Mouse (Mus musculus) layer of hippocampus, postnatal 14 days (tissue): ENCODE measurements around the gene Manbal. TPM values are rescaled to one million over a fixed set of nuclear protein-coding genes. Genes with fewer than 3 reads are reported as not detected.

Source experiments
- DNase-seq, 2 experiments: peaks; one replicate each; pipeline ENCODE4 v3.0.0; 2021 to 2022; ENCODE audit warnings: low spot score in 2 of 2, mixed read lengths in 1 of 2
- total RNA-seq, 2 experiments: library from RNA; stranded (reverse); gene quantifications; 2 replicates each; pipeline ENCODE4 v1.2.3; 2021

Manbal gene
- total RNA-seq, 2 experiments from 2014 or later: 69.7 to 72.9 TPM

DNA sequence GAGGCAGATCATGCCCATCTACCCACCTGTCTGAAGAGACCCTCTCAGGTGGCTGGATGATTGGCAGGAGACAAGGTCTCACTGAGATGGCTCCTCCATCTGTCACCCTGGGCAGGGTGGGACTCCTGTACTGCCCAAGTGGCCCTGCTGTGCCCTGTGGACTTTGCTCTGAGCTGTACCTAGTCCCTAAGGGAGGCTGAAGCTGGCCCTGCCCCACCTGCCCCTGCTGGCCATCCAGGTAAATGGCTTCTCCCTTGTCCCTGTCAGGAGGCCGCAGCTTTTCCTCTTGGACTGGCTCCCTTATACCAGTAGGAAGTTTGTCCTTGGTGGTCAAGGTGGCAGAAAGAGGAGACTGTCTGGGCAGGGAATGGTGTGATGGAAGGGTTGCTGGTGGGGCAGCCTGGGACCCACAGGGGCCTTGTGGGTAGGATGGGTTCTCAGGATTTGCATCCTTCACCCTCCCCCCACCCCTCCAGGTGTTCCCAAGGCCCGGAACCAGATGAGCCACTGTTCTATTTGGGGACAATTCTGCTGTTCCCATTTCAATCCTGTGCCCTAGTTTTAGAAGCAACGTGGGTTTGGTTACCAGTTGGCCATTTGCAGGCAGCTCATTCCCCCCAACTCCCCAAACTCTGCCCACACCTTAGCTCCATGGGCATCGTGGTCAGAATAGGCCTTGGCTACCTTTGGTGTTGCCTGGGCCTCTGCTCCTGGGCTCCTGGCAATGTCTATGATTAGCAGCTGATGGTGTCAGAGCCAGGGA lies 63.5 kb downstream of the Manbal start:
- no peak for DNase-seq

DNA sequence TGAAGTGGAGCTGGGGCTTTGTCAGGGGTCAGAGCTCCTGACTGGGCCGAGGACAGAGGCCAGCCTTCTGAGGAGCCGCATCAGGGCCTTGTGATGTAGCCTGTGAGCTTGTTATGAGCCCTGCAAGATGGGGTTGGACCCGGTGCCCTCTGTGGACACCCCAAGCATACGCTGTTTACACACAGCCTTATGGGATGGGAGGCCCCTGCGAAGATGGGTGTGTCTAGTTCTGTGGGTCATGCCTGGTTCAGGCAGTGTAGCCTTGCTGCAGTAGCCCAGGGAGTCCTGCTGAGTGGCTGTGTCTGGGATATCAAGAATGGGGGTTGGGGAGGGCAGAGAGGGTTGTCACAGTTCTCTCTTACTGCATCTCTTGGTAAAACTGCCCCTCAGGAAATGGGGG lies 64.5 kb downstream of the Manbal start:
- no peak for DNase-seq

GRCm38 (mm10) chr2:157432476-157432875 lies 65.1 kb downstream of the Manbal start:
- DNase-seq: peak; percentile 69 to 71

GRCm38 (mm10) chr2:157434041-157434440 lies 66.6 kb downstream of the Manbal start:
- DNase-seq: no peak

DNA sequence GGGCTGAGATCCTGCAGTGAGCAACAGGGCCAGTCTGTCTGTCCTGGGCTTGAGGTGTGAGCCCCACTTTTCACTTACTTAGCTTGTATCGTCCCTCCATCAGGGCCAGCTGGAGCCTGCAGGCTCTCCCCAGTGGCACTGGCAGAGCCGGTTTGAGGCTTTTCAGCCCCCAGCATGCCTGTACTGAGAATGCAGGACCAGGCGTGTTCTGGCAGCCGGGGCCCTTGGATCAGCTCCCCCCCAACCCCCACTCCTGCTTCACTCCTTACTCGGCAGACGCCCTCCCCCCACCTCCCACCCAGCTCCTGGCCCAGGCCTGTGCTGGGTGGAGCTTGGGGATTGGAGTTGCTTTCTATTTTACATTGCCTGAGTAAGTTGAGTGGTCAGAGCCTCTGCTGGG lies 67.1 kb downstream of the Manbal start:
- peak in 1 of 2 experiments; percentile 79 for DNase-seq

GRCm38 (mm10) chr2:157436496-157436895 lies 69.1 kb downstream of the Manbal start:
- DNase-seq: peak in 1 of 2 experiments; percentile 65

GRCm38 (mm10) chr2:157437123-157437522 lies 69.7 kb downstream of the Manbal start:
- DNase-seq: no peak

DNA sequence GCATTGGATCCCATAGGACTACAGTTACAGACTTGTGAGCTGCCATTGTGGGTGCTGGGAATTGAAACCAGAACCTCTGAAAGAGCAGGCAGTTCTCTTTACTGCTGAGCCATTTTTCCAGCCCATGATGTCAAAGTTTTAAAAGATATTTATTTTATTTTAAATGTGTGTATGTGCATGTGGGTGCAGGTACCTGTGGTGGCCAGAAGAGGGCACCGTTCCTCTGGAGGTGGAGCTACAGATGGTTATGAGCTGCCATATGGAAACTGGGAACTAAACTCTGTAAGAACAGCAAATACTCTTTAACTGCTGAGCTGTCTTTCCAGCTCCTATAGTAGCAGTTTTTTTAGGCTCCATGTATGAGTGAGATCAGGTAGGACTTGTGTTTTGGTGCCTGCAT lies 74.0 kb downstream of the Manbal start:
- no peak for DNase-seq

Other genes with a start within 250 kb of the Manbal start
- gene Samhd1, start 232.3 kb upstream of the Manbal start, total RNA-seq: 10 to 100 TPM; 14.3 to 14.5 TPM
- gene Rbl1, start 163.1 kb upstream of the Manbal start, total RNA-seq: 1 to 10 TPM; 1.7 to 1.9 TPM
- gene Rpn2, start 88.6 kb upstream of the Manbal start, total RNA-seq: 100 to 1,000 TPM; 132 to 133 TPM
- gene Mroh8, start 88.0 kb upstream of the Manbal start, total RNA-seq: 1 to 10 TPM in 1 of 2 experiments, under 1 TPM in 1; 0.46 to 1.3 TPM
- not detected for gene Ghrh, start 20.1 kb upstream of the Manbal start, total RNA-seq
- gene Src, start 50.9 kb downstream of the Manbal start, total RNA-seq: 100 to 1,000 TPM; 117 to 118 TPM
- gene Nnat, start 192.5 kb downstream of the Manbal start, total RNA-seq: 1,000 to 10,000 TPM; 1,202 to 1,260 TPM
- gene Blcap, start 203.7 kb downstream of the Manbal start, total RNA-seq: 100 to 1,000 TPM; 129 to 130 TPM